Mouse (Mus musculus): ENCODE measurements around the gene Nfkbia.

Nfkbia gene

DNA sequence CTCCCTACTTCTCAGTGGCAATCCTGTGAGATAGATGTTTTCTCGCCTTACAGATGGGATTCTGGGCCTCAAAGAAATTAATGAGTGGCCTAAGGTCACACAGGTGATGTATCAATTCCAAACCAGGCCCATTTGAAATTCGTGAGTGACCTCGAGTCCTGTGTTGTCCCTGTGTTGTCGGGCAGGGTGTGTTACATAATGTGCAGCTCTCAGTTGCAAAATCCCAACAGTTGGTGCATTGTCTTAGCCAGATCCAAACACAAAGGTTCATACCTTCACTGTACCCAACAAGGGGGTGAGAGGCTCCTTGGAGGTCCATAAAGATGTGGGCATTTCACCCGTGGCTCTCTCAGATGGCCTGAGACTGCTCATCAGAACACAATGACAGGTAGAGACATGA, 52.0 kb downstream of the Nfkbia start:
- no peak for DNase-seq

All from right cerebral cortex, adult 18-20 months (tissue).